In the genomic region with DNA sequence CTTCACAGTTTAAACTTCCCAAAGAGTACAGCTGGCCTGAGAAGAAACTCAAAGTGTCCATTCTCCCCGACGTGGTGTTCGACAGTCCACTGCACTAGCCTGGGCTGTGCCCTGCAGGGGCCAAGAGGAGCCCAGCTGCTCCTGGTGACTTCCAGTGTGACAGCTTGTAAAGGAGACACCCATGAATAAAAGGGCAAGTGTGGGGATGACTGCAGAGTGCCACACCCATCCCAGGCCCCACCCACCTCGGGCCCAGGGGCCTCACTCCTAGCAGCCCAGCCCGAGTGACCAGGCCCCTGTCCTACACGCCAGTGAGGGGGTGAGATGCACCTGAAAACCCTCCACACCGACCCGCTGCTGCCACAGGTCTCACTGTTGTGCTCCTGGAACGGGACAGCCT, we compare ENCODE assay signal across 13 mouse cellular contexts. TPM values are rescaled to one million over a fixed set of nuclear protein-coding genes. Genes with fewer than 3 reads are reported as not detected.
DNase-seq lines count a peak whose midpoint lies in the region; ATAC-seq lines count a peak whose summit lies in the region.
"Had no signal": no experiment of that assay in that cellular context is flagged by ENCODE, and none has a peak within 500 bp of the region (broad histone marks: within the 10 kb centered on the region; RNA-seq: fewer than 3 reads in every experiment).

No protein-coding gene starts in this region.

- H3K9me3 ChIP-seq in heart, embryonic 13.5 days, result no peaks in the 10 kb centered on the region
- no peaks in the 10 kb centered on the region for H3K9me3 ChIP-seq in intestine, embryonic 16.5 days (ENCODE audit: control insufficient read depth, low read length)

- no peaks in the 10 kb centered on the region for H3K27me3 ChIP-seq in heart, embryonic 13.5 days (replicated peaks)
- no peaks in the 10 kb centered on the region for H3K27me3 ChIP-seq in intestine, embryonic 16.5 days (replicated peaks; ENCODE audit: control insufficient read depth, insufficient read depth, low read length)
- H3K27me3 ChIP-seq: CH12.LX had no signal

- peak overlapping the region; percentile 62 for H3K9ac ChIP-seq in heart, embryonic 13.5 days
- peak overlapping the region; percentile 6; the same call in 1 of the 2 replicates for H3K9ac ChIP-seq in intestine, embryonic 16.5 days (ENCODE audit: low read depth, low read length)

- peaks cover 96% of the 10 kb centered on the region for H3K4me1 ChIP-seq in heart, embryonic 13.5 days
- peaks cover 41% of the 10 kb centered on the region for H3K4me1 ChIP-seq in intestine, embryonic 16.5 days (ENCODE audit: control insufficient read depth, insufficient read depth, low read length)

- WGBS in heart, embryonic 13.5 days, result 64% methylated on average over 9 of the region's 9 CpGs
- WGBS in intestine, embryonic 16.5 days, result 51% methylated on average over 9 of the region's 9 CpGs
- WGBS in macrophage (ENCODE audit: missing documents), result 86% methylated on average over 9 of the region's 9 CpGs

- peak overlapping the region; percentile 92; the same call in 1 of the 2 replicates for H3K27ac ChIP-seq in heart, embryonic 13.5 days (replicated peaks)
- H3K27ac ChIP-seq in intestine, embryonic 16.5 days (ENCODE audit: low read length), result peak overlapping the region; percentile 34
- H3K27ac ChIP-seq in macrophage, result peak overlapping the region; percentile 90

- no peak for DNase-seq in heart, adult 9 months (ENCODE audit: low spot score in 2 of 2)
- DNase-seq in lung, postnatal 4 days, result peak; percentile 18 to 35
- DNase-seq in lung, postnatal 36 days, result no peak
- DNase-seq in cerebellum, postnatal 4 days (ENCODE audit: low spot score in 2 of 2), result no peak
- DNase-seq: adrenal gland, postnatal 14 days; embryo, embryonic 11 days; kidney, adult 9 months; layer of hippocampus, adult 9-11 months; lung, postnatal 10 days had no signal

- no peaks in the 10 kb centered on the region for H3K79me2 ChIP-seq in macrophage (ENCODE audit: inconsistent target)

- no peak overlapping the region; the same call in 1 of the 2 replicates for H3K4me2 ChIP-seq in heart, embryonic 13.5 days
- peak overlapping the region; percentile 18; the same call in 1 of the 2 replicates for H3K4me2 ChIP-seq in intestine, embryonic 16.5 days (ENCODE audit: low read depth, low read length)

- no peak overlapping the region for H3K4me3 ChIP-seq in heart, embryonic 13.5 days
- no peak overlapping the region for H3K4me3 ChIP-seq in intestine, embryonic 16.5 days (ENCODE audit: low read length)
- H3K4me3 ChIP-seq in macrophage (ENCODE audit: inconsistent target), result no peak overlapping the region

- H3K36me3 ChIP-seq in heart, embryonic 13.5 days, result peaks cover 20% of the 10 kb centered on the region
- no peaks in the 10 kb centered on the region for H3K36me3 ChIP-seq in intestine, embryonic 16.5 days (ENCODE audit: control insufficient read depth, insufficient read depth, low read length)
- no peaks in the 10 kb centered on the region for H3K36me3 ChIP-seq in macrophage (ENCODE audit: inconsistent target)

- peak; percentile 29; the same call in 1 of the 2 replicates for ATAC-seq in heart, embryonic 13.5 days (ENCODE audit: extremely low read depth, insufficient number of reproducible peaks, low FRiP score, low TSS enrichment)
- peak; percentile 65 for ATAC-seq in intestine, embryonic 16.5 days

RNA-seq across cellular contexts. Expression of gene Trim8, which starts 15.7 kb away (rescaled TPM):
- polyA plus RNA-seq in heart, embryonic 13.5 days (2015; fragmentation: Nextera tagmentation; extraction: Ambion mirVana), result 13.2 and 13.9 TPM in 2 replicates
- polyA plus RNA-seq in intestine, embryonic 16.5 days (2015; fragmentation: Nextera tagmentation; extraction: Ambion mirVana), result 10.1 and 13.7 TPM in 2 replicates
- total RNA-seq in macrophage (2018; cell fraction: chromatin; rRNA removed), result 10 to 100 TPM; 15.9 to 99.6 (median 53.2) TPM
- total RNA-seq in macrophage (2018; cell fraction: cytosol; rRNA removed), result 100 to 1,000 TPM in 1 of 26 experiments, 10 to 100 TPM in 25; 25.7 to 101 (median 73.3) TPM
- 100 to 1,000 TPM in 4 of 26 experiments, 10 to 100 TPM in 22; 24.4 to 126 (median 65.5) TPM for total RNA-seq in macrophage (2018; cell fraction: nucleus; rRNA removed)
- 33.5 to 58.8 TPM (median 46.5 TPM) in 3 replicates for polyA plus RNA-seq in macrophage (2018)

Comparison
In these comparisons a context has a peak if more than half of its experiments do, and no peak if none do; other contexts are left out.
1. DNase-seq: peak in lung, postnatal 4 days (2 of 2); none in heart, adult 9 months (0 of 2), lung, postnatal 36 days (single experiment) and cerebellum, postnatal 4 days (0 of 2).
2. H3K27ac ChIP-seq: peak in every context shown above with its lines; median percentile 92 in heart, embryonic 13.5 days; 90 in macrophage; 34 in intestine, embryonic 16.5 days.